Mouse (Mus musculus) embryo, embryonic 10 days (tissue): Measurements from ENCODE around the gene Glod4.

Experiments used
- DNase-seq: peaks from one replicate; pipeline ENCODE4 v3.0.0-alpha.2; 2015; ENCODE audit warnings: low spot score

Glod4 gene

DNA sequence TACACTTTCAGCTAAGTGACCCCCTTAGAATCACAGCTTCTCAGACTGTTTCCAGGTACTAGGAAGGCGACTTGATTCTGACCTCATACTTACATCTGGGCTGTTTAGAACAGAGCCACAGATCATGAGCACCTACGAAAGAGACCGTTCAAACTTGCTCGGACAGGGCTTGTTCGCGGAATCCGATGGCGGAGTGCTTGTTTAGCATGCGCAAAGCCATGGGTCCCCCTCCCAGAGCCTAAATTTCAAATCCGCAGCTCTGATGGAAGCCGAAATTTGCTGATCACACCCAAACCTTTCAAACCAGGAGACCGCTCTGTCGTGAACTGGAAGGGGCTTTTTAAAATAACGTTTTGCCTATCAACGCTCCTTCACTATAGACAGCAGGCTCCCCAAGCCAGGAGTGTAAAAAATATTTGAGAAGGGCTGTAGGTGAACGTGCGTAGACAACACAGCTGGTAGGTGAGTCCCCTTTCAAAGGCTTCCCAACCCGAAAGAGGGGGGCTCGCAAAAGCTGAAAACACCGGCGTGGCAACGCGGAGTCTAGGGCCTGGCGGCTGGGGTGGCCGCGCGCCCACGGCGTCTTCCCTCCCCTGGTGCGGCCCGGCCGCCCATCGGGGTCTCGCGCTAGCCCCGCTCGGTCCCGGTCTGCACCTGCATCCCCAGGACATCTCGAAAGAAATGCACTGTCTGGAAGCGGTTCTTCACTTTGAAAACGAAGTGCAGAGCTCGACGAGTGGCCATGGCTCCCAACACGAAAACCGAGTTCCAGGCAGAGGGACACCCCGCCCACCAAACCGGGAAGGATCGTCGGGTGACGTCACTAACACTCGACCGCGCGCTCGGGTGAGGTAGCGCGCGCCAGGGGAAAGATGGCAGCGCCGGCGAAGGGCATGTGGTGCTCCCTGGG lies at the start of gene Glod4, which contains the start of gene Mrm3:
Gene Glod4, minus strand, starts transcription at position 825 of the 910 bp plus-strand sequence.
Gene Mrm3, plus strand, starts transcription at position 815 of the 910 bp plus-strand sequence.
- peak; percentile 97 for DNase-seq

DNA sequence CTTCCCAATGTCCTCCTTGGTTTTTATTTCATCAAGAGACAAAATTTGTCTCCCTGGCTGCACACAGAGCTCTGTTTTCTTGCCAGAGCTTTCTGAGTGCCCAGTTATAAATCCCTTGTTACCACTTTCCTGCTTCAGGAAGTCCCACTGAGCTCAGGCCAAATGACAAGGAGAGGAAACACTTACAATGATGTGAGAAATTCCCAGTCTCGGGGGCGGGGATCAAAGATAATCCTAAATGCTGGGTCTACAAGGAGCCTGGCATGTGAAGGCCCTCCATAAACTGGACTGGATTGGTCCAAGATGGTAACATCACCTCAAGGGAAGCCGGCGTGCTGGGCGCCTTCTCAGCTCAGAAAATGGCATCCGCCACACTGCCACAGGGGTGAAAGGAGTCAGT lies 49.3 kb upstream of the Glod4 start:
- DNase-seq, result no peak

DNA sequence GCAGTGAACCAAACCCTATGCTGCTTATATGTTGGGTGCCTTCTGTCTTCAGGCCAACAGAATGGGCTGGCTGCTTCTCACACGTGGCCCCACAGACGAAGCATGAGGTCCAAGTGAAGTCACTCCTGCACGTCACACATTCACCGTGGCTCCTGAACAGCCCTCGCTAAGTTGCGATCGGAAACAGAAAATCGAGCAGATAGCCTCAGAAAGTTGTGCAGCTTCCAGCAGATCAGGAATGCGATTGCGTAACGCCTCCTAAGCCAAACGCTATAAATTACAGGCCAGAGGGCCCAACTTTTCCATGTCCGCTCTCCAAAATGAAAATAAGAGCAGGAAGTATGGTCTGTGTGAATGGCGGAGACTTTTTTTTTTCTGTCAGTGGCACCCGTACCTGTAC lies 48.9 kb upstream of the Glod4 start:
- DNase-seq, result no peak

GRCm38 (mm10) chr11:76291960-76292359 lies 48.4 kb upstream of the Glod4 start:
- DNase-seq, result no peak

DNA sequence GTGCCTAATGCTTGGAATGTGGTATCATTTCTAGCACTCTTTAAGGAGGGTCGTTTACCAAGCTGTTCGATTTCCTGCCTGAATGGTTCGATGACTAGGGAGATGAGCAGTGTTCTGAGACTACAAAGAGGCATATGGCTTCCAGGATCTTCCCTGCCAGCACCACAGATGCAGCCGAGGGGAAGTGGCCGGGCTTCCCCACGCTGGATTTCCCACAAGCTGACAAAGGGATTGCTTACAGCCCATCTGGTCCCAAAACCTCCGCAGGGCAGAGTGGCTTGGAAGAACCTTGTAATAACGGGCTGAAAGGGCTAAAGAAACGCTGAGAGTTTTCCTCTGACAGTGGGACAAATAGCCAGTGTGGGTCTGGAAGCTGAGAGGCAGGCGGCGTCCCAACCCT lies 46.8 kb upstream of the Glod4 start:
- peak; percentile 55 for DNase-seq

GRCm38 (mm10) chr11:76288645-76289044 lies 45.1 kb upstream of the Glod4 start:
- no peak for DNase-seq

DNA sequence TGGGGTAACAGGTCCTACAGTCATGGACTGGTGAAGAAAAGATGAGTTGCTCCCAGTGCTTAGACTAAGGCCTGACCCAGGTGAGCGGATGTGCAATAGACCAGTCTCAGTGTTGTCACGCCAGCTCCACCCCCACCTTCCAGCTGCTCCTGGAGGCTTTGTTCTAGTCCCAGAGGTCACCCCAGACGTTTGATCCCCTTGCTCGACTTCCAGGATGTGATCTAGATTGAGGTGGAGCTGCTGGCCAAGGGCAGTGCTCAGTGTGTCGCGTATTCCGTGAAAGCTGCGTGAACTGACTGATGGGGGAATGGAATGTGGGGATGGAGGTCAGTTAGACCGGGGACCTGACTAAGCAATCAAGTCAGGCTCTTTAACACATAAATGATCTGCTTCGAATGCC lies 43.8 kb upstream of the Glod4 start:
- no peak for DNase-seq

- DNase-seq, result no peak
These were observed 43.1 kb upstream of the Glod4 start for GRCm38 (mm10) chr11:76286534-76287126.

DNA sequence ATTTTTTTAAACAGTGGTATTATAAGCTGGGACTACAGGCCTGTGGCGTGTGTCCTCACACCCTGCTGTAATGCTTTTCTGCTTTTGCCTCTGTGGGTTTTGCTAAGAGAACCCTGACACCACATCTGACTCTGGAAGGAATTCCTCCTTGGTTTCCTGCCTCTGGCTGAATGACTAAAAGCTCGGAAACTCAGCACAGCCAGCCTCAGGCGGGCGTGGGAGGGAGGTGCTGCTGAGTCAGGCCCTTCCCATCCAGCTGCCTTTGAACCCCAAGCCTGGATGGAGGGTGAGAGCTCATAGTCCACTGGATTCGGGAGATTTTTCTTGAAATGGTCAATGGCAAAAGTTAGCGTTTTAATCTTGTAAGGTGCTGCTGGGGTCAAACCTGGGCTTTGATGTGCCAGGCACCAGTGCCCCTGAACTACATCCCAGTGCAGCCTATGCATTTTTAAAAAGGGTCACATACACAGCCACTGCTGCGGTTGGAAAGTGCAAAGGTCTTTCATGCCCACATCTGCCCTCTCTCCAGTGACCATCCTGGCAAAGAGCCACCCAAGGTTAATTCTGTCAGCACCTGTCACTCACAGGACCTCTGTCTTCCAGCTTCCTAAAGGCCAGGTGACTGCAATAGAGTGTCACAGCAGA lies 42.0 kb upstream of the Glod4 start:
- DNase-seq, result no peak

DNA sequence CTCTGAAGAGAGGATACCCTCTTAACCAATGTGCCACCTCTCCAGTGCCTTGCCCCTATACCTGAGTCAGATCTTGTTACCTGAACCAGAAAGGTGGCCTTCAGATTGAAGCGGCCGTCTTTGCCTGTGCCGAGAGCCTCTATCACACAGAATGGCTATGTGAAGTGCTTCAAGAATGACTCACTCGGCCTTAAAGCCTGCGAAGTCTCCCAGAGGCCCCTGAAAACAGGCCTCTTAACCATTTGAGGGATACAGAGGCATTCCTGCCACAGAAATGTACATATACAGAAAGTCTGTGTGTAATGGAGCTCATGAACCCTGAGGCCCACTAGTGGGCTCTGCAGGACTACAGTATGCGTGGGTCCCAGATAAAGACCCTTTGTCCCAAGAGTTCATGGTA lies 40.3 kb upstream of the Glod4 start:
- no peak for DNase-seq

DNA sequence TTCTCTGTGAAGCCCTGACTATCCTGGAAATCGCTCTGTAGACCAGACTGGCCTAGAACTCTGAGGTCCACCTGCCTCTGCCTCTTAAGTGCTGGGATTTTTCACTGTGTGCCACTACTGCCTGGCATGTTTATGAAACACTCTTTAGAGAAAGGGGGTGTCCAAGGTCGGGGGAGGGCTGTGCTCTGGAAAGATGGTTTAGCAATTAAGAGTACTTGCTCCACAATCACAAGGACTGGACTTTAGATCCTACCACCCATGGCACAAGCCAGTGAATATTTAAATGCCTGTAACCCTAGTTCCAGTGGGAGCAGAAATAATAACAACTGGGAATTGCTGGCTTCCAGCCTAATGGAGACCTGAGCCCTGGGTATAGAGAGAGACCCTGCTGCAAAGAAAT lies 36.4 kb upstream of the Glod4 start:
- no peak for DNase-seq

DNA sequence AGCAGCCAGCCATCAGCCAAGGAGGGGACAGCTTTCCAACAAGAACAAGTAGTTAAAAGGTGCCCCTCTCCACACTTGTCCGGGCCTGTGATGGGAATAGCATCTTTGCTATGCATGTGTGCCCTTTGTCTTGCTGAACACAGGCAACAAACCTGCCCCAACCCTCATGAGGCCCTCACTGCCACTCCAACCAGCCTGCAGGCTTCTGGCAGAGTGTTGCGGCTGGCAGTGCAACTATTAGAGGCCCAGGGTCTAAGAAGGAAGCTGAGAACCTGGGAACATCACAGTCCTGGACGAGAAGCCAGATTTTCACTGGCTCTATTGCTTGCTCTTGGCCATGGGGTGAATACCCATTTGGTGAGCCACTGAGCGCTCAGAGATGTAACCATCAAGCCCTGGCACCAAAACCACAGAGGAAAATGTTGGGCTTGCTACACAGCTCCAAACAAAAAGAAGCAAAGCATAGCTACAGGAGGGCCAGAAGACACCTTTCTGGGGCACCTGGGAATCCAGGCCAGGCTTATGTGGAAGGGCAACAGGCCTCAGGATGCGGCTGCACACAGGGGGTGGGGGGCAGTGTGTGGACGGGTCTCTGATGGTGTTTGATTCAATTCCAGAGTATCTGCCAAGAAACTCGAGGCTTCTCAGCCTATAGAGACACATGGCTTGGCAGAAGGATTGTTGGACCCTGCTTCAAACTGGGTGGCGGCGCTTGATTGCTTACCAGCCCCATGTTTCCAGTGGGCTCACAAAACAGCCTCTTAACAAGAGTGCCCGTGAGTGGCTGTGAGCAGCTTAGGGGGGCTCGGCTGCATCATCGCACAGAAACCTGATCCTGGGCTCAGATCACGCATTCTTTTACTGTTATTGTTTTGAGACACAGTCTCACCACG lies 35.7 kb upstream of the Glod4 start:
- DNase-seq, result no peak

DNA sequence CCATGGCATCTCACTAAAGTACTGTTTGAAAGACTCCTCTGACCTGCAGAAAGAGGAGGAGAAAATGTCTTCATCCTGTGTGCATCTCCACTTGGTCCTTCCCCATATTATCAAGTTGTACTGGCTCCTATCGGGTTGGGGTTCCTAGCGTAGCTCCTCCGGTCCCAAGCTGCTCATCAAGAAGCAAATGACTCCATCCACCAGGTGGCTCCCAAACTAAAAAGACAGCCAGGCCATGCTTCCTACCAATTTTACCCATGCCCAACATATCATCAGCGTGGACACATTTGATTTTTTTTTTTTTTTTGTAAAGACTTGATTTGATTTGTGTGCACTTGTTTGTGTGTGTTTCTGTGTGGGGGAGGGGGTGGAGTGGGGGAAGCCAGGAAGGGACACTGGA lies 28.9 kb upstream of the Glod4 start:
- DNase-seq, result no peak

- no peak for DNase-seq
These were observed 25.1 kb upstream of the Glod4 start for GRCm38 (mm10) chr11:76268521-76269065.

DNA sequence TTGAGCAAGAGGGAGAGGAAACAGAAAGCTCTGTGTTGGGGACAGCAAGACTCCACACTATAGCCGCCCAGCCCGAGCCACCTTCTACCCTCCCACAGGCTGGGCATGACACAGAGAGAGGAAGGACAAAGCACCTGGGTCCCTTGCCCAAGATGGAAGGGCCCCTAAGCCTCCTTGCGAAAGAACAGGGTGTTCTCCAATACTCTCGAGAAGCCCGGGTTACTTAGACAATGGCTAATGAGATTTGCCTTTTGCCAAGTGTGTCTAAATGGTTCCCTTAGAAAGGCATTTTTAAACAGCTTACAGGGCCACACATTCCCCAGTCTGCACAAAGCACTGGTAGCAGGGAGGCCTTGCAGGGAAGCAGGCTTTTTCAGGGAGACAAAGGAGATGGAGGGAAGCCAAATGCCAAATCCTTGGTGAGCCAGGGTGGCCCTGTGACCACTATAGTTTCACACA lies 24.5 kb upstream of the Glod4 start:
- no peak for DNase-seq

GRCm38 (mm10) chr11:76267550-76267949 lies 24.0 kb upstream of the Glod4 start:
- no peak for DNase-seq

DNA sequence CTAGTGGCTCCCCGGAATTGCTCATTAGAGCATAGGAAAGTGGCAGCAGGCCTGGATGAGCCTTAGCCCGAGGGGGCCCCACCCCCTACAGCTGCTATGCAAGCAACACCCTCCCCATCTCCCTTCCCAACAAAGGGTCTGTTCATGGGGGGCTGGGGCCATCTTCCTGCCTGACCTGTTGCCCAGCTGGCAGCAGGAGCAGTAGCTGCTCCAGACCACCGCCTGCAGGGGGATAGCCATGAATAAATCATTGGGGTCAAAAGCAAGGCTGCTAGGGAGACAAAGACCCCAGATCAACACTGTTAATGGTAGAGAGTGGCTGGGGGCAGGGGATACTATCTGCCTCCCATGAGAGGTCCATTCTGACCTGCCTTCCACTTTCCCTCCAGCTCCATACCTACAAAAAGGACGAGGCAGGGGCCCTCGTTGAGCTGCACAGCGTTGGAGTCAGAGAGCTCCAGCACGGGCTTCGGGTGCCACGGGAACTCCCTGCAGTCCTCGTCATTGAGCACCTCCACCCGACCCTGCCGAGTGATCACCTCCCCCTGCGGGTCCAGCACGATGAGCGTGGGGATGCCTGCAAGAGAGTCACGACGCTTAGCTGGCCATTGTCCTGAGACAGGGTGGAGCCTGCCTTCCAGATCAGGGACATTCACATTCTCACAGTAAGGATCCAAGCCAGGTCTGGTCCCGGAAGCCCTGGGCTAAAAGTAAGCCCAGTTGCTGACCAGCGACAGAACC lies 19.3 kb upstream of the Glod4 start:
- peak; percentile 61 for DNase-seq

DNA sequence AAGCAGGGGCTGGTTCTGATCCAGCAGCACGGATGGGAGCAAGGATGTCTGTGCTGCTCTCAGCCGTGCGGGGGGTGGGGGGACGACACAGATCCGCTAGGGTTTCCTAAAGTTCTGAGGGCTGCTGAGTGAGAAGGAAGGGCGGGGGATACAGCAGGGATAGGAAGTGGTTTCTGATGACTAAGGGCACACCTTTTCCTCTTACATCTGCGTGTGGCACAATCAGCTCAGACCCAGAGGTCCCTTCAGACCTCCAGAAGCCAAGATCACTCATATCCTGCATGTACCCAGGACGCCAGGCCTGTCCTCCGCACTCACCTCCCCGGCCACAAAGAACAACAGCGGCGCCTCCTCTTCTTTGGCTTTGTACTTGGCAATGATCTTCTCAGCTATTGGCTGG lies 17.7 kb upstream of the Glod4 start:
- no peak for DNase-seq

- no peak for DNase-seq
These were observed 16.9 kb upstream of the Glod4 start for GRCm38 (mm10) chr11:76260208-76261050.

- DNase-seq, result no peak
These were observed 15.0 kb upstream of the Glod4 start for GRCm38 (mm10) chr11:76258511-76258910.
